Mouse (Mus musculus): ENCODE measurements at regions not wholly inside any gene's neighbourhood (a gene's known extent, or its start where the extent isn't known, plus 50 kb on each side); places are given as distances from the start of the nearest gene placed in this dataset.

- intact Hi-C loops (cut with DNase I), result no loop called here
These were observed 62.0 kb upstream of the Rtl1 start for GRCm38 (mm10) chr12:109662179-109662578.

- intact Hi-C loops (cut with DNase I), result no loop called here
These were observed 74.6 kb upstream of the Rtl1 start for GRCm38 (mm10) chr12:109674766-109675165.

- intact Hi-C loops (cut with DNase I), result no loop called here
These were observed 93.9 kb upstream of the Rtl1 start for GRCm38 (mm10) chr12:109694046-109694445.

GRCm38 (mm10) chr12:109694801-109695430 is 94.8 kb upstream of the Rtl1 start:
- intact Hi-C loops (cut with DNase I), result no loop called here

GRCm38 (mm10) chr12:109706820-109707219 is 106.7 kb upstream of the Rtl1 start:
- intact Hi-C loops (cut with DNase I), result no loop called here

GRCm38 (mm10) chr12:109709661-109710060 is 109.5 kb upstream of the Rtl1 start:
- intact Hi-C loops (cut with DNase I), result no loop called here

GRCm38 (mm10) chr12:109711392-109711791 is 111.3 kb upstream of the Rtl1 start:
- intact Hi-C loops (cut with DNase I), result no loop called here

GRCm38 (mm10) chr12:109711946-109712345 is 111.8 kb upstream of the Rtl1 start:
- intact Hi-C loops (cut with DNase I), result no loop called here

- intact Hi-C loops (cut with DNase I), result no loop called here
These were observed 112.3 kb upstream of the Rtl1 start for GRCm38 (mm10) chr12:109712386-109712785.

GRCm38 (mm10) chr12:109713041-109713440 is 112.9 kb upstream of the Rtl1 start:
- intact Hi-C loops (cut with DNase I), result no loop called here

GRCm38 (mm10) chr12:109714061-109714460 is 113.9 kb upstream of the Rtl1 start:
- intact Hi-C loops (cut with DNase I), result no loop called here

GRCm38 (mm10) chr12:109716991-109717390 is 116.9 kb upstream of the Rtl1 start:
- intact Hi-C loops (cut with DNase I), result no loop called here

- intact Hi-C loops (cut with DNase I), result no loop called here
These were observed 117.9 kb upstream of the Rtl1 start for GRCm38 (mm10) chr12:109718036-109718435.

GRCm38 (mm10) chr12:109738201-109738600 is 138.1 kb upstream of the Rtl1 start:
- intact Hi-C loops (cut with DNase I), result no loop called here

- intact Hi-C loops (cut with DNase I), result no loop called here
These were observed 138.8 kb upstream of the Rtl1 start for GRCm38 (mm10) chr12:109738911-109739310.

GRCm38 (mm10) chr12:109742486-109742885 is 142.4 kb upstream of the Rtl1 start:
- intact Hi-C loops (cut with DNase I), result no loop called here

- intact Hi-C loops (cut with DNase I), result no loop called here
These were observed 143.0 kb upstream of the Rtl1 start for GRCm38 (mm10) chr12:109743036-109743650.

GRCm38 (mm10) chr12:109744186-109744585 is 144.1 kb upstream of the Rtl1 start:
- intact Hi-C loops (cut with DNase I), result no loop called here

GRCm38 (mm10) chr12:109745731-109746484 is 145.8 kb upstream of the Rtl1 start:
- intact Hi-C loops (cut with DNase I), result no loop called here

GRCm38 (mm10) chr12:109747201-109747600 is 147.1 kb upstream of the Rtl1 start:
- intact Hi-C loops (cut with DNase I), result no loop called here

GRCm38 (mm10) chr12:109747776-109748175 is 147.6 kb upstream of the Rtl1 start:
- intact Hi-C loops (cut with DNase I), result no loop called here

- intact Hi-C loops (cut with DNase I), result no loop called here
These were observed 148.4 kb upstream of the Rtl1 start for GRCm38 (mm10) chr12:109748326-109749059.

Data from adrenal gland (tissue).